Mouse (Mus musculus): ENCODE results near the gene Ak5.

- TF ChIP-seq POLR2A (IDR thresholded peaks at IDR 0.05; ENCODE audit: borderline replicate concordance, insufficient read depth, low read length): no peak
- no peak for TF ChIP-seq CTCF (IDR thresholded peaks at IDR 0.05; ENCODE audit: borderline replicate concordance, insufficient read depth, low read depth, low read length)
Measured at GRCm38 (mm10) chr3:152709936-152710335, 41.8 kb upstream of the Ak5 start.
